Mouse (Mus musculus) forebrain, embryonic 11.5 days (tissue): ENCODE measurements around the gene Tapbp. TPM values are rescaled to one million over a fixed set of nuclear protein-coding genes. Genes with fewer than 3 reads are reported as not detected.

Source experiments
- ATAC-seq: fragments of 200-750 bp; cut with Nextera tagmentation; replicated peaks from 2 replicates; pipeline ENCODE4 v1.8.0; 2017; ENCODE audit warnings: moderate TSS enrichment; ENCODE audit not compliant: low FRiP score
- DNase-seq: peaks from one replicate; pipeline ENCODE4 v3.0.0-alpha.2; 2017; ENCODE audit warnings: low spot score
- H3K27ac ChIP-seq: fragments of 300-500 bp; sonication (generic); 2 replicates; pipeline ENCODE4 v1.5.1; 2014; ENCODE audit warnings: low read depth, low read length
- H3K27me3 ChIP-seq: fragments of 300-500 bp; sonication (generic); 2 replicates; pipeline ENCODE4 v1.6.1; 2014; ENCODE audit warnings: mild to moderate bottlenecking, low read length, mixed read lengths; ENCODE audit not compliant: control insufficient read depth, insufficient read depth
- H3K36me3 ChIP-seq: fragments of 300-500 bp; sonication (generic); 2 replicates; pipeline ENCODE4 v1.6.1; 2014; ENCODE audit warnings: mild to moderate bottlenecking, low read length, moderate library complexity, mixed read lengths; ENCODE audit not compliant: control insufficient read depth, insufficient read depth
- H3K4me1 ChIP-seq: fragments of 300-500 bp; sonication (generic); replicated peaks from 2 replicates; pipeline ENCODE4 v1.6.1; 2014; ENCODE audit warnings: low read length, mixed read lengths; ENCODE audit not compliant: control insufficient read depth, insufficient read depth
- H3K4me2 ChIP-seq: fragments of 300-500 bp; sonication (generic); 2 replicates; pipeline ENCODE4 v1.6.1; 2014; ENCODE audit warnings: low read depth, mild to moderate bottlenecking, low read length, moderate library complexity, mixed read lengths; ENCODE audit not compliant: severe bottlenecking
- H3K4me3 ChIP-seq: fragments of 300-500 bp; sonication (generic); 2 replicates; pipeline ENCODE4 v1.5.1; 2014; ENCODE audit warnings: low read depth, low read length
- H3K9ac ChIP-seq: fragments of 300-500 bp; sonication (generic); 2 replicates; pipeline ENCODE4 v1.6.1; 2014; ENCODE audit warnings: low read length
- H3K9me3 ChIP-seq: fragments of 300-500 bp; sonication (generic); 2 replicates; pipeline ENCODE4 v1.6.1; 2016; ENCODE audit warnings: low read length, mixed read lengths; ENCODE audit not compliant: control insufficient read depth
- WGBS: fragments of 180-500 bp; shearing (Covaris S2); extraction: QIAGEN DNeasy Blood & Tissue Kit; methylation state at CpG from one replicate; pipeline ENCODE4 v1.1.7; 2014; 5-methylcytosine and 5-hydroxymethylcytosine counted together
- polyA plus RNA-seq: library from polyadenylated mRNA; unstranded; fragments of >200 nt; fragmentation: Nextera tagmentation; extraction: Ambion mirVana; gene quantifications from 2 replicates; pipeline ENCODE4 v1.2.1, GENCODE M21; 2014

Tapbp gene
- polyA plus RNA-seq, 1 experiment from 2014 or later = 15.5 TPM

DNA sequence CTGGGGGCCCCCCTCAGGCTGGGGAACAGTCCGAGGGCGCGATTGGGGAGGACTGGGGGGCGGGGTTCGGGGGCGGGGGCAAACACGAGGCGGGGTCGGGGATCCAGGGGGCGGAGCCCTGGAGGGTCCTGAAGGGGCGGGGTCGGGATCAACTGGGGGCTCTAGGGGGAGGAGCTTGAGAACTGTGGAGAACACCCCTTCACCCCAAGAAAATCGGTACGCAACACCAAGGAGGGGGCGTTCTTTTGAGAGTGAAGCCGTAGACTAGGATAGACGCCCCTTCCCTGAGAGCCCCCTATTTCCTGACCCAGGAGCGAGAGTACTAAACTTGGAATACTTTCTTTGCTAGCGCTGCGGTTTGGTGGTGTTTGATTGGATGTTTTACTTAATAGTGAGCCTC lies 595 bp downstream of the Tapbp start:
- Histone ChIP-seq H3K4me1 (peaks cover 18% of the 10 kb centered on the region), H3K9me3 (no peaks in the 10 kb centered on the region), H3K9ac (peak overlapping the region; percentile 64), H3K4me2 (peak overlapping the region; percentile 62), H3K4me3 (peak overlapping the region; percentile 58), H3K27ac (peak overlapping the region; percentile 70; the same call in 1 of the 2 replicates), H3K27me3 (no peaks in the 10 kb centered on the region), H3K36me3 (peaks cover 14% of the 10 kb centered on the region)
- ATAC-seq (peak; percentile 29; the same call in 1 of the 2 replicates), DNase-seq (no peak)
- WGBS = 2% methylated on average over 20 of the region's 20 CpGs

DNA sequence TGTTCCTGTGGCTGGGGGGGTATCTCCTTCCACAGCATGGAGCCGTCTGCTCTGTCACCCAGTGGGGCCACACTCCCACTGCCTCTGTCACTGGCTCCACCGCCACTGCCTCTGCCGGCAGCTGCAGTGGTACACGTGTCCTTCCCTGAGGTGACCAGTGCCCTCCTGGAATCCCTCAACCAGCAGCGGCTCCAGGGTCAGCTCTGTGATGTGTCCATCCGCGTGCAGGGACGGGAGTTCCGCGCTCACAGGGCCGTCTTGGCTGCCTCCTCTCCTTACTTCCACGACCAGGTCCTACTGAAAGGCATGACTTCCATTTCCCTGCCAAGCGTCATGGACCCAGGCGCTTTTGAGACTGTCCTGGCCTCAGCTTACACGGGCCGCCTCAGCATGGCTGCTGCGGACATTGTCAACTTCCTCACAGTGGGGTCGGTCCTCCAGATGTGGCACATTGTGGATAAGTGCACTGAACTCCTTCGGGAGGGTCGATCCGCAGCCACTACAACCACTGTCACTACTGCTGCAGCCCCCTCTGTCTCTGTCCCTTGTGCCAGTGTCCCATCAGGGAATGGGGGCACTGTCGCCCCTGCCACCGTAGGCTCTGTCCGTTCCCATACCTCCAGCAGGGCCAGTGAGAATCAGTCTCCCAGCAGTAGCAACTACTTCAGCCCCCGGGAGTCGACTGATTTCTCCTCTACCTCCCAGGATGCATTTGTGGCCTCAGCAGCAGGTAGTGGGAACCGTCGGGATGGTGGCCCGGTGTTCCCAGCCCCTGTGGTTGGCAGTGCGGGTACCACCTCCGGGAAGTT lies 1.4 kb downstream of the Tapbp start:
- 75% methylated on average over 31 of the region's 31 CpGs for WGBS
- no peaks in the 10 kb centered on the region for H3K27me3 ChIP-seq
- no peak for ATAC-seq
- peaks cover 12% of the 10 kb centered on the region for H3K36me3 ChIP-seq
- peaks cover 17% of the 10 kb centered on the region for H3K4me1 ChIP-seq
- DNase-seq = no peak
- H3K27ac ChIP-seq = no peak overlapping the region
- peak overlapping the region; percentile 62 for H3K4me2 ChIP-seq
- H3K4me3 ChIP-seq = peak overlapping the region; percentile 58
- no peaks in the 10 kb centered on the region for H3K9me3 ChIP-seq
- no peak overlapping the region; the same call in 1 of the 2 replicates for H3K9ac ChIP-seq

DNA sequence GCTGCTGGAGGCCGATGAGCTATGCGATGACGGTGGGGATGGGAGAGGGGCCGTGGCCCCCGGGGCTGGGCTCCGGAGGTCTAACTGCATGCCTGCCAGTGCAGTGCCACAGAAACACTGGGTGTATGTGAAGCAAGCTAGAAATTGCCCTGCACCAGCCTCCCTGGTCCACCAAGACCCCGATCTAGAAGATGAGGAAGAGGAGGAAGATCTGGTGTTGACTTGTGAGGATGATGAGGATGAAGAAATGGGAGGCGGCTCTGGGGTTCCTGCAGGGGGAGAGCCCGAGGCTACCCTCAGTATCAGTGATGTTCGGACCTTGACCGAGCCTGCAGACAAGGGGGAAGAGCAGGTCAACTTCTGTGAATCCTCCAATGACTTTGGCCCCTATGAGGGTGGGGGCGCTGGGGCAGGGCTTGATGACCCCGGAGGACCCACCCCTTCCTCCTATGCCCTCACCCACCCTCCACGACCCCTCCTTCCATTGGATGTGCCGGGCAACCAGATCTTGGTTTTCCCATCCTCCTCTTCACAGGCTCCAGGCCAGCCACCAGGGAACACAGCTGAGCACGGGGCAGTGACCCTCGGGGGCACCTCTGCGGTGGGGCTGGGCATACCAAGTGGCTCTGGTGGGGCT lies 2.1 kb downstream of the Tapbp start:
- no peak overlapping the region for H3K27ac ChIP-seq
- H3K9me3 ChIP-seq = no peaks in the 10 kb centered on the region
- peaks cover 17% of the 10 kb centered on the region for H3K4me1 ChIP-seq
- WGBS = 85% methylated on average over 18 of the region's 18 CpGs
- H3K36me3 ChIP-seq = peaks cover 9% of the 10 kb centered on the region
- H3K4me2 ChIP-seq = no peak overlapping the region
- ATAC-seq (no peak), DNase-seq (no peak)
- H3K27me3 ChIP-seq = no peaks in the 10 kb centered on the region
- no peak overlapping the region for H3K4me3 ChIP-seq
- H3K9ac ChIP-seq = no peak overlapping the region

DNA sequence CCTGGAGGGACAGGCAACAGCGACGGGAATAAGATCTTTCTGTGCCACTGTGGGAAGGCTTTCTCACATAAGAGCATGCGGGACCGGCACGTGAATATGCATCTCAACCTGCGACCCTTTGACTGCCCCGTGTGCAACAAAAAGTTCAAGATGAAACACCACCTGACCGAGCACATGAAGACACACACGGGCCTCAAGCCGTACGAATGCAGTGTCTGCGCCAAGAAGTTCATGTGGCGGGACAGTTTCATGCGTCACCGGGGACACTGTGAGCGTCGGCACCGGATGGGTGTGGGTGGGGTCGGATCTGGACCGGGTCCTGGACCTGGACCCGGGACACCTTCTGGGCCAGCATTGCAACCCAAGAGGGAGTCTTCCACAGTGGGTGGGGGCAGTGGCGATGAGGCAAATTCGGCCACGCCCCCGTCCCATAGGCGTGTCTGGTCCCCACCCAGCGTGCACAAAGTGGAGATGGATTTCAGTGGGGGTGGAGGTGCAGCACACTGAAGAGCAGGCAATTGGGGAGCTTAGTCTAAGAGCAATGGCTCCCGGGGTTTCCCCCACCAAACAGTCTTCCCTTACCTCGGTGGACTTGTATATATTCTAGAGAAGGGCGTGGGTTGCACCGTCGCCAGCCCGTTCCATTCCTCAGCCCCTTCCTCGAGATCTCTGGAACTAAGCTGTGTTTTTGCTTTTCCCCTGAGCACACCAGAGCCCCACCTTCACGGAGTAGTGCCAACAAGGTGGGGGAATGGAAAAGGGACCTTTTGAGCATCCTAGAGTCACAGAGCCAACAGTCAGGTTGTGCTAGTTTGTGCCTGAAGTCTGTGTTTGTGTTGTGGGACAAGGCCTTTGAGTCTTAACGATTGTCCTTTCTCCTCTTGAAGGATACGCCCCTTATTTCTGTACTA lies 2.8 kb downstream of the Tapbp start:
- H3K9me3 ChIP-seq = no peaks in the 10 kb centered on the region
- DNase-seq = no peak
- H3K4me1 ChIP-seq = peaks cover 17% of the 10 kb centered on the region
- no peaks in the 10 kb centered on the region for H3K27me3 ChIP-seq
- WGBS = 60% methylated on average over 37 of the region's 37 CpGs
- H3K4me2 ChIP-seq = peak overlapping the region; percentile 89
- no peak for ATAC-seq
- H3K36me3 ChIP-seq = peaks cover 5% of the 10 kb centered on the region
- H3K27ac ChIP-seq = no peak overlapping the region
- H3K4me3 ChIP-seq = peak overlapping the region; percentile 47
- peak overlapping the region; percentile 68; the same call in 1 of the 2 replicates for H3K9ac ChIP-seq

DNA sequence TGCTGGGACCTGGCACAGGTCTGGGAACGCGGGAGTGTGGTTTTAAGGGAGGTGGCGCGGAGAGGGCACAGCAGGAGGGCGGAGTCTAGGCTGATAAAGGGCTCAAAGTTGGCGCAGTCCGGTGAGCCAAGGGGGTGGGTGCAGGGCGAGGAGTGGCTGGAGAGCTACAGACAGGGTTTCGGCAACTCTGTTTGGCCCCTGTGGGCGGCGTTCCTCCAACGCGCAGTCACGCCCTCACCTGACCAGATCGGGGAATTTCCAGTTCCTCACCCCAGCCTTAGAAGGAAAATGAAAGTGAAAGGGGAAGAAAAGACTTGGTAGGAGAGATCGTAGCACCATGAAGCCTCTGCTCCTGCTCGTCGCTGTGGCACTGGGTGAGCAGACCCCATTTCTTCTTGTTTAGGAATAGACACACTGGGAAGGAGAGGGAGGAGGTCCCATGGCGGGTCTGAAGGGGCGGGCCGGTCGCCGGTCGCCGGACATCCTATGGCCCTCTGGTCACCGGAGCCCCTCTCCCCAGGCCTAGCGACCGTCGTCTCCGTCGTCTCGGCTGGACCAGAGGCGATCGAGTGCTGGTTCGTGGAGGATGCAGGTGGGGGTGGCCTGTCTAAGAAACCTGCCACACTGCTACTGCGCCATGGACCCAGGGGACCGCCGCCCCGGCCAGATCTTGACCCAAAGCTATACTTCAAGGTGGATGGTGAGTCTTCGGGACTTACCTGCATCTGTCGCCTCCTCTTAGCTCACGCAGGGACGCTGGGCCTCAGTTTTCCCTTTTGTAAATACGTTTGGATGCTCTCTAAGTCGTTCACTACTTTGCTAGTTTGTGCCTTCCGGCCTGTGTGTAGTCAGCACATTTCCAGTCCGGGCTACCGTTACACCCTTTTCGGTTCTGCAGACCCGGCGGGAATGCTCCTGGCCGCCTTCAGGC lies 3.9 kb downstream of the Tapbp start:
- peak overlapping the region; percentile 47 for H3K4me3 ChIP-seq
- H3K27ac ChIP-seq = 0 out of 2 replicates have a peak overlapping the region, but pooled peaks have one; percentile 6
- H3K4me2 ChIP-seq = peak overlapping the region; percentile 89
- no peaks in the 10 kb centered on the region for H3K36me3 ChIP-seq
- ATAC-seq = no peak; the same call in 1 of the 2 replicates
- no peak for DNase-seq
- H3K4me1 ChIP-seq = peaks cover 17% of the 10 kb centered on the region
- WGBS = under 1% methylated on average over 52 of the region's 52 CpGs
- H3K27me3 ChIP-seq = no peaks in the 10 kb centered on the region
- peak overlapping the region; percentile 68 for H3K9ac ChIP-seq
- no peaks in the 10 kb centered on the region for H3K9me3 ChIP-seq

DNA sequence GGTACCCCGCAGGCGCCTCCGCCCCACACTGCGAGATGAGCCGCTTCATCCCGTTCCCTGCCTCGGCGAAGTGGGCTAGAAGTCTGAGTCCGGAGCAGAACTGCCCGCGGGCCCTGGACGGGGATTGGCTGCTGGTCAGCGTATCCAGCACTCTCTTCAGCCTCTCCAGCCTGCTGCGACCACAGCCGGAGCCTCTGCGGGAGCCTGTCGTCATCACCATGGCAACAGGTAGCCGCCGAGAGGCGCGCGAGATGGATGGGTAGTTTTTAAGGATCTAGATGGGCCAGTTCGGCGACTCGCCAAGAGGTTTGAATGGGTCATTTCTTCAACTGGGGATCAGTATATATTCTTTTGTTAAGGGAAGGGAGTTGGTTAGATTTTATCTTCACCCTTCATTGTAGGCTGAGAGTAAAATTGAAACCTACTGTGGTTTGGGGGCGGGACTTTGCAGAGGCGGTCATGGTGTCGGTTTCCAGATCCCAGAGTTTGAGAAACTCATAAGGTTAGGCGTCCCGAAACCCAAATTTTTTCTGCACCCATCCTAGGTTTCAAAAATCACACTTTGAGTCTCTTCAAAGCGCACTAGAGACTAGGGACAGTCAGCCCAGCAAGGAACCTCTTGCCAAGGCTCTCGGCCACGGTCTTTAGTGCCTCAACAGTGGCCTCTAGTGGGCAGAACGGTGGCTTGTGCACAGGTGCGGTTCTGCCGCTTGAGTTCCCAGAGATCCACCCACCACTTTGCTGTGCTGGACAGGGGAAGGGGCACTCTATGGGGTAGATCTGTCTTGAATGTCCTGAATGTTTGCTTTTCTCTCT lies 4.8 kb downstream of the Tapbp start:
- Histone ChIP-seq H3K9me3 (no peaks in the 10 kb centered on the region), H3K27ac (peak overlapping the region; percentile 6; the same call in 1 of the 2 replicates), H3K4me2 (peak overlapping the region; percentile 89), H3K27me3 (no peaks in the 10 kb centered on the region), H3K9ac (peak overlapping the region; percentile 68), H3K4me1 (peaks cover 15% of the 10 kb centered on the region), H3K36me3 (no peaks in the 10 kb centered on the region), H3K4me3 (peak overlapping the region; percentile 47)
- DNase-seq = peak; percentile 89
- whole genome bisulfite sequencing = under 1% methylated on average over 36 of the region's 36 CpGs
- peak; percentile 50 for ATAC-seq

DNA sequence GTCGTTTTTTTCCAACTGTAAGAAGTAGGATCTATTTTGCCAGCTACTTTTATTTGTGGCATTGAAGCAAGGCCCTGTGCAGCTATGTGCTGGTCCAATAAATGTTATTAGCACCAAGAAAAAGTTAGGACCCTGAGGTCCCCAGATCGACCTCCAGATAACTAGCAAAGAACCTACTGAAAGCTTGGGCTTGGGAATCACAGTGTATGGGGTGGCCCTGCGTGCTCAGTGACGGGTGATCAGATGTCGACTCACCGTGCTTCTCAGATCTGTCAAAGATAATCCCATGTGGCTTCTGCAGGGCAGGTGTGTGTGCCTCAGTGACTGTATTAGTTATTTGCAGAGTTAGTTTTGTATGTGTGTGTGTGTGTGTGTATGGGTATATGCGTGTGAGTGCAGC lies 5.7 kb downstream of the Tapbp start:
- no peaks in the 10 kb centered on the region for H3K36me3 ChIP-seq
- H3K4me3 ChIP-seq = no peak overlapping the region
- peaks cover 15% of the 10 kb centered on the region for H3K4me1 ChIP-seq
- H3K4me2 ChIP-seq = no peak overlapping the region; the same call in 1 of the 2 replicates
- H3K9ac ChIP-seq = no peak overlapping the region
- H3K27me3 ChIP-seq = no peaks in the 10 kb centered on the region
- no peak overlapping the region for H3K27ac ChIP-seq
- no peak for ATAC-seq
- WGBS = 89% methylated on average over 7 of the region's 7 CpGs
- no peak for DNase-seq
- H3K9me3 ChIP-seq = no peaks in the 10 kb centered on the region
